Mouse (Mus musculus) A20 (cell line): Measurements from ENCODE around the gene Gm21310.
"Not testable (repeated sequence)": the region's sequence is repeated elsewhere in the genome, so short reads cannot be mapped to it uniquely, and the experiment has no call there.

Source experiments
- DNase-seq: peaks from one replicate; pipeline ENCODE4 v3.0.0-alpha.2; 2011; ENCODE audit warnings: low read depth, low spot score

Gene Gm21310

GRCm38 (mm10) chrY:10147083-10147482, at the start of gene Gm21310:
Gene Gm21310, minus strand, starts transcription at chrY:10147183.
- not testable (repeated sequence) for DNase-seq
